Comparison of ENCODE assay signal across 8 mouse cellular contexts in the genomic region with DNA sequence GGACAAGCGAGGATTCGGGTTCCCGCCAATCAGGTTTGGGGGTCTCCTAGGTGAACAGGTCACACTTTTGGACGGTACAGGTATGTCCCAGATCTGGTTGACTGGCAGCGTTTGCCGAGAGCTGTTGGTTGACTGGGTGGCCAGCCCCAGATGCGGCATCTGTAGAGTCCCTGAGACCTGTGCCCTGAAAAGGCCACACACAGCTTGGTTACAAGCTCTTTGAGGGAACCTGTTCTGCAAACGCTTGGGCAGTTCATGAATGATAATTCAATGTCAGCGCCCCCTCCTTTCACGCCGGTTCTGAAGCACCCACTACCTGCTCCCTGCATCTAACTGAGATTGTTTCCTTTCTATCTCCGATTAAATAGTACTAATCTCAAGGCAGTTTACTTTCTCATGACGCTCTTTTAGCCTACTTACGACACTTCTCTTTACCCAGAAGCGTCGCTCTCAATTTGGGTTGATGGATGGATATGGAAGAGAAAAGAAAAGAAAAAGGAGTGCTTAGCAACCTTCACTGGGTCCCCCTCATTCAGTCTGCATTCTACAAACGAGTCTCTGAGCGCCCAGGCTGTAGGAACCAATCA. TPM values are rescaled to one million over a fixed set of nuclear protein-coding genes. Genes with fewer than 3 reads are reported as not detected.
DNase-seq lines count a peak whose midpoint lies in the region; ATAC-seq lines count a peak whose summit lies in the region.

No protein-coding gene starts in this region.

- H3K4me2 ChIP-seq in embryonic facial prominence, embryonic 12.5 days (replicated peaks): peak overlapping the region; percentile 68
- H3K4me2 ChIP-seq in midbrain, embryonic 16.5 days (ENCODE audit: low read length): peak overlapping the region; percentile 67

- H3K27ac ChIP-seq in embryonic facial prominence, embryonic 12.5 days: no peak overlapping the region
- H3K27ac ChIP-seq in midbrain, embryonic 16.5 days (ENCODE audit: low read length): peak overlapping the region; percentile 10; the same call in 1 of the 2 replicates

- 0 out of 2 replicates have a peak, but pooled peaks have one; percentile 49 for ATAC-seq in embryonic facial prominence, embryonic 12.5 days (ENCODE audit: insufficient number of reproducible peaks, insufficient read depth, low FRiP score, low TSS enrichment)
- ATAC-seq in midbrain, embryonic 16.5 days: peak; percentile 61

- DNase-seq in embryo, embryonic 10 days (ENCODE audit: low spot score): peak; percentile 33
- DNase-seq in embryo, embryonic 9.5 days (ENCODE audit: extremely low spot score): no peak
- DNase-seq in CD4-positive, CD25-positive, alpha-beta regulatory T cell, adult 2 months (ENCODE audit: low read depth, low spot score): peak; percentile 54
- peak; percentile 24 for DNase-seq in large intestine, adult 2 months (ENCODE audit: low read depth, low spot score)
- no peak for DNase-seq in natural killer cell, adult 2 months (ENCODE audit: low spot score in 2 of 2)
- DNase-seq in adrenal gland, postnatal 25 days: no peak

- under 1% methylated on average over 18 of the region's 18 CpGs for whole genome bisulfite sequencing in embryonic facial prominence, embryonic 12.5 days
- 2% methylated on average over 18 of the region's 18 CpGs for WGBS in large intestine, adult 2 months
- under 1% methylated on average over 18 of the region's 18 CpGs for WGBS in midbrain, embryonic 16.5 days

- no peaks in the 10 kb centered on the region; the same call in 1 of the 2 replicates for H3K27me3 ChIP-seq in embryonic facial prominence, embryonic 12.5 days
- H3K27me3 ChIP-seq in midbrain, embryonic 16.5 days (ENCODE audit: control insufficient read depth, insufficient read depth, low read depth, low read length): no peaks in the 10 kb centered on the region

- no peaks in the 10 kb centered on the region for H3K9me3 ChIP-seq in embryonic facial prominence, embryonic 12.5 days
- no peaks in the 10 kb centered on the region for H3K9me3 ChIP-seq in midbrain, embryonic 16.5 days (replicated peaks; ENCODE audit: control insufficient read depth, low read length, poor library complexity, severe bottlenecking)

- H3K36me3 ChIP-seq in embryonic facial prominence, embryonic 12.5 days: no peaks in the 10 kb centered on the region
- no peaks in the 10 kb centered on the region for H3K36me3 ChIP-seq in midbrain, embryonic 16.5 days (ENCODE audit: control insufficient read depth, insufficient read depth, low read length)

- H3K4me1 ChIP-seq in embryonic facial prominence, embryonic 12.5 days: 0 out of 2 replicates have a peak, but pooled peaks cover 4% of the 10 kb centered on the region
- H3K4me1 ChIP-seq in midbrain, embryonic 16.5 days (ENCODE audit: control insufficient read depth, insufficient read depth, low read length): peaks cover 8% of the 10 kb centered on the region

- peak overlapping the region; percentile 63 for H3K9ac ChIP-seq in embryonic facial prominence, embryonic 12.5 days
- peak overlapping the region; percentile 42 for H3K9ac ChIP-seq in midbrain, embryonic 16.5 days (ENCODE audit: low read depth, low read length)

- H3K4me3 ChIP-seq in embryonic facial prominence, embryonic 12.5 days: peak overlapping the region; percentile 67
- peak overlapping the region; percentile 49 for H3K4me3 ChIP-seq in midbrain, embryonic 16.5 days (ENCODE audit: low read depth, low read length)

RNA-seq across cellular contexts. Expression of gene Dct, which starts 37.9 kb away (rescaled TPM):
- polyA plus RNA-seq in embryonic facial prominence, embryonic 12.5 days (2016; fragmentation: Nextera tagmentation; extraction: Ambion mirVana): 7.6 and 13.6 TPM in 2 replicates
- polyA plus RNA-seq in large intestine, adult 2 months (2012; rRNA removed): 0.22 and 0.25 TPM in 2 replicates
- polyA plus RNA-seq in midbrain, embryonic 16.5 days (2015; fragmentation: Nextera tagmentation; extraction: Ambion mirVana): 0.67 and 0.76 TPM in 2 replicates
- 0.24 TPM in 1 of 2 replicates, not detected in the other for total RNA-seq in adrenal gland, postnatal 25 days (2021)

RNA-seq across cellular contexts. Expression of gene Tgds, which starts 42.7 kb away (rescaled TPM):
- polyA plus RNA-seq in embryonic facial prominence, embryonic 12.5 days (2016; fragmentation: Nextera tagmentation; extraction: Ambion mirVana): 36.3 and 37.8 TPM in 2 replicates
- 10.9 and 11.7 TPM in 2 replicates for polyA plus RNA-seq in large intestine, adult 2 months (2012; rRNA removed)
- polyA plus RNA-seq in midbrain, embryonic 16.5 days (2015; fragmentation: Nextera tagmentation; extraction: Ambion mirVana): 15.2 and 16.4 TPM in 2 replicates
- total RNA-seq in adrenal gland, postnatal 25 days (2021): 22.2 and 26.8 TPM in 2 replicates

RNA-seq across cellular contexts. Expression of gene Gpr180, which starts 47.1 kb away (rescaled TPM):
- 53.4 and 57.0 TPM in 2 replicates for polyA plus RNA-seq in embryonic facial prominence, embryonic 12.5 days (2016; fragmentation: Nextera tagmentation; extraction: Ambion mirVana)
- polyA plus RNA-seq in large intestine, adult 2 months (2012; rRNA removed): 20.1 and 21.2 TPM in 2 replicates
- 40.4 and 41.5 TPM in 2 replicates for polyA plus RNA-seq in midbrain, embryonic 16.5 days (2015; fragmentation: Nextera tagmentation; extraction: Ambion mirVana)
- total RNA-seq in adrenal gland, postnatal 25 days (2021): 25.0 and 29.5 TPM in 2 replicates

Comparison
In these comparisons a context has a peak if more than half of its experiments do, and no peak if none do; other contexts are left out.
1. DNase-seq: peak in embryo, embryonic 10 days (single experiment), CD4-positive, CD25-positive, alpha-beta regulatory T cell, adult 2 months (single experiment) and large intestine, adult 2 months (single experiment); none in embryo, embryonic 9.5 days (single experiment), natural killer cell, adult 2 months (0 of 2) and adrenal gland, postnatal 25 days (single experiment).